Mouse (Mus musculus) limb, embryonic 10.5 days (tissue): ENCODE data around the gene Dyrk1b. TPM values are rescaled to one million over a fixed set of nuclear protein-coding genes. Genes with fewer than 3 reads are reported as not detected.
"Not testable (repeated sequence)": the region's sequence is repeated elsewhere in the genome, so short reads cannot be mapped to it uniquely, and the experiment has no call there.

Experiments
- DNase-seq: peaks from one replicate; pipeline ENCODE4 v3.0.0-alpha.2; 2017; ENCODE audit warnings: low spot score
- H3K27ac ChIP-seq: fragments of 300-500 bp; sonication (generic); 2 replicates; pipeline ENCODE4 v1.5.1; 2016; ENCODE audit warnings: mild to moderate bottlenecking
- H3K27me3 ChIP-seq: fragments of 300-500 bp; sonication (generic); 2 replicates; pipeline ENCODE4 v1.6.1; 2016; ENCODE audit warnings: low read depth, mild to moderate bottlenecking; ENCODE audit not compliant: poor library complexity, severe bottlenecking
- H3K36me3 ChIP-seq: fragments of 300-500 bp; sonication (generic); 2 replicates; pipeline ENCODE4 v1.6.1; 2016; ENCODE audit warnings: mild to moderate bottlenecking, moderate library complexity
- H3K4me1 ChIP-seq: fragments of 300-500 bp; sonication (generic); 2 replicates; pipeline ENCODE4 v1.6.1; 2016
- H3K4me3 ChIP-seq: fragments of 300-500 bp; sonication (generic); 2 replicates; pipeline ENCODE4 v1.5.1; 2016; ENCODE audit warnings: mild to moderate bottlenecking, moderate library complexity
- H3K9me3 ChIP-seq: fragments of 300-500 bp; sonication (generic); replicated peaks from 2 replicates; pipeline ENCODE4 v1.6.1; 2016; ENCODE audit warnings: mild to moderate bottlenecking
- WGBS: fragments of 180-500 bp; shearing (Covaris S2); methylation state at CpG from one replicate; pipeline ENCODE4 v1.1.7; 2016; 5-methylcytosine and 5-hydroxymethylcytosine counted together
- polyA plus RNA-seq: library from polyadenylated mRNA; unstranded; fragments of >200 nt; fragmentation: Nextera tagmentation; extraction: Ambion mirVana; gene quantifications from 2 replicates; pipeline ENCODE4 v1.2.1, GENCODE M21; 2016

Gene Dyrk1b
- polyA plus RNA-seq, 1 experiment from 2014 or later, result 21.0 TPM

DNA sequence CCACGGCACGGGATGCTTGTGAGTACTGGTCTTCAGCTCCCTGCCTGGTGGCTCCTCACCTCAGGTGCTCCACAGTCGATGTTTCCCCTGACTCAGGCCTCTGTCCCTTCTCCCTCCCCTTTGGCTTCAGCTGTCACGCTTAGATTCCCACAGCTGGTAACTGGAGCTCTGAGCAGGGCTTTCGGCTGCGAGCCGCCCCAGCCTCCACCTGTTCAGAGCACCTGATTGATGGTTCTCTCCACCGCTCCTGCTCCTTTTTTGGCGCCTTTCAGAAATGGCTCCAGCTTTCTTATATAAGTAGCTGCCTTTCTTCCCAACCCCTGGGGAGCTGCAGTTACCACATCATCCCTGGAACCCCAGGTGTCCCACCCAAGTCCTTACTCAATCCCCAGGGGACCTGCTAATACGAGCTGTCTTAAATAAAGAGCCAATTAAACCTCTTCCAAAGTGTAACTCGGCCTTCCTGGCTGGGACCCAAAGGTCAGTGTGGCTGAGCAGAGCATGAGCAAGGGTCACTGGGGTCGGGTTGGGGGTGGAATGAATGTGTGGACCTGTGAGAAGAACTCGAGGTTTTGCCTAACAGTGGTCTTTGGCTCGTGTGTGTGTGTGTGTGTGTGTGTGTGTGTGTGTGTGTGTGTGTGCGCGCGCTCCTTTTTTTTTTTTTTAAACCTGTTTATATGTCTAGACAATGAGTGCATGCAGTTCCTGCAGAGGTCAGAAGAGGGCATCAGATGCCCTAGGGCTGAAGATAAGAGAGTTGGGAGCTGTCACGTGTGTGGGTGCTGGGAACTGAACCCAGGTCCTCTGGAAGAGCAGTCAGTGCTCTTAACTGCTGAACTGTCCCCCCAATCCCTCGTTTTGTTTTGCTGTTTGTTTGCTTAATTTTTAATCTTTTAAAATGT, 24.2 kb downstream of the Dyrk1b start:
- Histone ChIP-seq H3K27me3 (no peaks in the 10 kb centered on the region), H3K4me1 (peaks cover 7% of the 10 kb centered on the region; the same call in 1 of the 2 replicates), H3K4me3 (no peak overlapping the region), H3K9me3 (no peaks in the 10 kb centered on the region), H3K27ac (no peak overlapping the region), H3K36me3 (peaks cover 10% of the 10 kb centered on the region)
- no peak for DNase-seq
- WGBS, result 60% methylated on average over 19 of the region's 19 CpGs

DNA sequence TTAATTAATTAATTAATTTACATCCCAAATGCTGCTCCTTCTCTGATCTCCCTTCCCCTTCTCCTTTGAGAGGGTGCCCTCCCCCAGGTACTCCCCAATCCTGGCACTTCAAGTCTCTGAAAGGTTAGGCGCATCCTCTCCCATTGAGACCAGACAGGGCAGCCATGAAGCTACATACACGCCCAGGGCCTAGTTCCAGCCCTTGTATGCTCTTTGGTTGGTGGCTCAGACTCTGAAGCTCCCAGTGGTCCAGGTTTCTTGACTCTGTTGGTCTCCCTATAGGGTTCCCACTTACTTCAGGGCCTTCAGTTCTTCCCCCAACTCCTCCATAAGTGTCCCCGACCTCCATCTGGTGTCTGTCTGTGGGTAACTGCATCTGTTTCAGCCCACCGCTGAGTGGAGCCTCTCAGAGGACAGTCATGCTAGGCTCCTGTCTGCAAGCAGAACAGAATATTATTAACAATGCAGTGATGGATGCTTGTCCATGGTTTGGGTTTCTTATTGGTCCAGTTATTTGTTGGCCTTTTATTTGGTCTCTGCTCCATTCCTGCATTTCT, 26.9 kb downstream of the Dyrk1b start:
- WGBS, result 73% methylated on average over 4 of the region's 4 CpGs
- Histone ChIP-seq H3K36me3 (no peaks in the 10 kb centered on the region), H3K9me3 (no peaks in the 10 kb centered on the region), H3K27me3 (no peaks in the 10 kb centered on the region), H3K4me3 (no peak overlapping the region), H3K4me1 (peaks cover 7% of the 10 kb centered on the region; the same call in 1 of the 2 replicates), H3K27ac (no peak overlapping the region)
- no peak for DNase-seq

DNA sequence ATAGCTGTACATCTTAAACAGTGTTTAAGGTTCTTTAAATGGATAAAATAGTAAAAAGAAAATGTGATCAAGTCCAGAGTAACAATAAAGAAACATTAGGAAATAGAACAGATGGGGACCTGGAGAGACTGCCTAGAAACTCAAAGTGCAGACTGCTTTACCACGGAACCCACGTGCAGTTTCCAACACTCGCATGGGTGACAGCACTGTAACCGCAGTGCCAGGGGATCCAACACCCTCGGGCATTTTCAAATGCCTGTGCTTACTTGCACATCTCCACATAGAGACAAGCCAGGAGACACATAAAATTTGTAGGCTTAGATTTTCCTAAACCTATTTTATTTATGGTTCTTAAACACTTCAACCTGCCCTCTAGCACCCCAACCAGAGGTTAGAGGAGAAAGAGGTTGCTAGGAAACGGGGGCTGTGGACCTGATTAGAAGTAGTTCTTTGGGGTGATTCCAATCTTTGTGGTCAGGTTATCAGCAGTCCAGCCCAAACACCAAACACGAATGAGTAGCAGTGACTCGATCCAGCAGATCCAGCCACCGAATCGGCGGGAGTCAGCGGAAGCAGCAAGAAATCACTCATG, 29.2 kb downstream of the Dyrk1b start:
- H3K4me3 ChIP-seq, result peak overlapping the region; percentile 38
- no peaks in the 10 kb centered on the region for H3K27me3 ChIP-seq
- H3K27ac ChIP-seq, result peak overlapping the region; percentile 66
- WGBS, result 47% methylated on average over 12 of the region's 12 CpGs
- 0 out of 2 replicates have a peak, but pooled peaks cover 1% of the 10 kb centered on the region for H3K4me1 ChIP-seq
- no peaks in the 10 kb centered on the region for H3K9me3 ChIP-seq
- DNase-seq, result no peak
- H3K36me3 ChIP-seq, result no peaks in the 10 kb centered on the region

DNA sequence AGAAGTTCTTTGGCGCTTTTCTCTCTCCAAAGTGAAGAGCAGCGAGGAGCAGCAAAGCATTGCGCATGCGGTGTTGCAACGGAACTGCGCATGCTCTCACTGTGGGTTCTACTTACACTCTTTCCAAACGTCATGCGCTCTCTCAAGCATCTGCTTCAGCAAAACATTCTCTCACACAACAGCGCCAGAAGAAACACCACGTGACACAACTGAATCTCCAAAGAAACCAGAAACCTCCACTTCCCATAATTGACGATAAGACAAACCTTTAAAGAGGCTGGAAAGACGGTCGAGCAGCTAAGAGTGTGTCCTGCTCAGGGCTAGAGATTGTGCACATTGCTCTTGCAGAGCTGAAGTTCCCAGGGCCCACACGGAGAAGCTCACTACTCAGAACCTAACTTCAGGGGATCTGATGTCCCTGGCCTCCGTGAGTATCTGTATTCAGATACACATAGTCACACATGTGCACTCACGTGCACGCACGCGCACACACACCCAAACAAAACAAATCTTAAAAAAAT, 29.8 kb downstream of the Dyrk1b start:
- Histone ChIP-seq H3K4me3 (peak overlapping the region; percentile 38), H3K9me3 (no peaks in the 10 kb centered on the region), H3K27ac (peak overlapping the region; percentile 66), H3K36me3 (no peaks in the 10 kb centered on the region), H3K4me1 (no peaks in the 10 kb centered on the region), H3K27me3 (no peaks in the 10 kb centered on the region)
- 50% methylated on average over 19 of the region's 19 CpGs for WGBS
- DNase-seq, result peak; percentile 60

DNA sequence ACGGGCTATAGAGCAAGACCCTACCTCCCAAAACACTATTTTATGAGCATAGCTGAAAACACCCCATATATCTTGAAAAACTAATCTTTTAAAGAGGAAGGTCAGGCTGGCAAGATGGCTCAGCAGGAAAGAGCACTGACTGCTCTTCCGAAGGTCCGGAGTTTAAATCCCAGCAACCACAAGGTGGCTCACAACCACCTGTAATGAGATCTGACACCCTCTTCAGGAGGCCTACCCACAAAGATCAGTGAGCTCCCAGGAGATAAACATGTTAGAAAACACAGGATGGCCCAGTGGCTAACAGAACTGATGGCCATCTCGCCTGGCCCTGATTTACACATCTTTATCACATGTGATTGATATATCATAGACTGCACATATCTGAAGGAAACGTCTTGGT, 31.5 kb downstream of the Dyrk1b start:
- Histone ChIP-seq H3K9me3 (no peaks in the 10 kb centered on the region), H3K4me1 (no peaks in the 10 kb centered on the region), H3K36me3 (no peaks in the 10 kb centered on the region), H3K27ac (no peak overlapping the region), H3K4me3 (no peak overlapping the region), H3K27me3 (no peaks in the 10 kb centered on the region)
- no peak for DNase-seq
- WGBS, result 47% methylated on average over 5 of the region's 5 CpGs

DNA sequence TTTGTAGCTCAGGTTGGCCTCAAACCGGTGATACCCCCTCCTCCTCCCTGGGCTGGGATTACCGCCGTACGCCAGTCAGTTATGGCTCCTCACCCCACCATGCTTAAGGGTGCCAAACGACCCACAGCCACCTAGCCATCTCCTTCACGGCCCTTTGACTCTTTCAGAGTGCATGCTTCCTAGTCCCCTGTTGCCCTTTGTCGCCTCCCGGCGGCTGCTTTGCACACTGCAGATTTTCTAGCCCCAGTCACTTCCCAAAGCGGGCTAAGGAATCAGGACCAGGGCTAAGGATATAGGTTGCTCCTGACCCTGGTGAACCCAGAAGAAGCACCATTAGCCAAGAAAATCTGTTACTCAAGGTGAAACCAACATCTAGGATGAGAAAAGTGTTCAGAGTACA, 34.9 kb downstream of the Dyrk1b start:
- WGBS, result 34% methylated on average over 10 of the region's 10 CpGs
- Histone ChIP-seq H3K4me1 (no peaks in the 10 kb centered on the region), H3K9me3 (no peaks in the 10 kb centered on the region), H3K36me3 (no peaks in the 10 kb centered on the region), H3K27ac (no peak overlapping the region), H3K4me3 (no peak overlapping the region), H3K27me3 (no peaks in the 10 kb centered on the region)
- peak; percentile 63 for DNase-seq

DNA sequence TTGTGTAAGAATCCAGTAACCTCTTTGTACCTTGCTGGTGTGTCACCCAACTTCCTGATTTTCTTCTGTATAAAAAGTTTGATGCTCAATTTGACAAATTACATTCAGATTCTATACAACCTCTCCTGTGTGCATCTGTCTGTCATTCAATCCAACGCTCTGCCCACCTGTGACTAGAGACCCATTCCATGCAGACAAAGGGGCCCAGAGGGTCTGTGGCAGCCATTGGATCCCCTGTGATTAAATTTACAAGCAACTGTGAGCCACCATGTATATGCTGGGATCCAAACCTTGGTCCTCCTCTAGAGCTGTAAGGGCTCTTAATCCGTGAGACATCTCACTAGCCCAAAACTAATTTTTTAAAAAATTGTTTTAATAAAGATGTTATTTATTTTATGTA, 36.7 kb downstream of the Dyrk1b start:
- 89% methylated on average over 2 of the region's 2 CpGs for WGBS
- H3K27ac ChIP-seq, H3K36me3 ChIP-seq, H3K27me3 ChIP-seq, H3K4me3 ChIP-seq, H3K9me3 ChIP-seq, H3K4me1 ChIP-seq: not testable (repeated sequence)
- DNase-seq, result peak; percentile 4

DNA sequence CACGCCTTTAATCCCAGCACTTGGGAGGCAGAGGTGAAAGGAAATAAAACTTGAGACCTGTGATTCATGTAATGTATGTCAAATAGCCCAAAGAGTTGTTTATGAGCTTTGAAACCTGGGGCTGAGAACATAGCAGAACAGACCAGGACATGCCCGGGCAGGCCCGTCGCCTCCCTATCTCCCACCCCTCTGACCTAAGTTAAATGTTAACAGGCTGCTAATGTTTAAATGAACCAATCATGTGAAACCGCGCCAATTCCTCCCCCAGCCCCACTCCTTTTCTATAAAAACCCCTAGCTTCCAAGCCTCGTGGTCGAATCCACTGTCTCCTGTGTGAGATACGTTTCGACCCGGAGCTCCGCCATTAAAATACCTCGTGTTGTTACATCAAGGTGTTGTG, 38.5 kb downstream of the Dyrk1b start:
- H3K9me3 ChIP-seq, H3K36me3 ChIP-seq, DNase-seq, H3K27me3 ChIP-seq, H3K27ac ChIP-seq, H3K4me3 ChIP-seq, H3K4me1 ChIP-seq: not testable (repeated sequence)
- WGBS, result 85% methylated on average over 12 of the region's 13 CpGs

DNA sequence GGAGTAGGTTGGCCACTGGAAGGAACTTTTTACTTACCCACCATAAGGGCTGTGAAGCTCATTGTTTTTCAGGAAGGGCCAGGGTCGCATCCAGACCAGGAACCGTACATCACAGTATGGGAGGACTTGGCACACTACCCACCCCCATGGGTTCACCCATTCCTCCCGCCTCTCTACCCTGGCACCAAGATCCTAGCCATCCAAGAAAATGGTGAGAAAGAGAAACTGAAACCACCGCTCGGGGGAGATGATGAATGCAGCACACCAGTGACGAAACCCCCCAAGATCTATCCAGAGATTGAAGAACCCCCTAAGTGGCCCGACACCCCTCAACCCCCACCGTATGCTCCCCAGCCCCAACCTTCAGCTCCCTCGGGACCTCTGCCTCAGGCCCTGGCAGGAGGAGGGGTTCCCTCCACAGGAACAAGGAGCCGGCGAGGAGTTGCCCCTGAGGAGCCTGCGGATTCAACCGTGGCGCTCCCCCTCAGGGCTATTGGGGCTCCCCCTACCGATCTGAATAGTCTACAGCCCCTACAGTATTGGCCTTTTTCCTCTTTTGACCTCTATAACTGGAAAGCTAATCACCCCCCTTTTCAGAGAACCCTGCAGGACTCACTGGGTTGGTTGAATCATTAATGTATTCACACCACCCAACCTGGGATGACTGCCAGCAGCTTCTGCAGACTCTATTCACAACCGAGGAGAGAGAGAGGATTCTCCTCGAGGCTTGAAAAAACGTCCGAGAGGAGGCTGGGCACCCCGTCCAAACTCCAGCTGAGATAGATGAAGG, 39.9 kb downstream of the Dyrk1b start:
- not testable (repeated sequence) for H3K9me3 ChIP-seq, DNase-seq, H3K36me3 ChIP-seq, H3K27me3 ChIP-seq, H3K4me1 ChIP-seq, H3K4me3 ChIP-seq, H3K27ac ChIP-seq
- 92% methylated on average over 20 of the region's 20 CpGs for WGBS

DNA sequence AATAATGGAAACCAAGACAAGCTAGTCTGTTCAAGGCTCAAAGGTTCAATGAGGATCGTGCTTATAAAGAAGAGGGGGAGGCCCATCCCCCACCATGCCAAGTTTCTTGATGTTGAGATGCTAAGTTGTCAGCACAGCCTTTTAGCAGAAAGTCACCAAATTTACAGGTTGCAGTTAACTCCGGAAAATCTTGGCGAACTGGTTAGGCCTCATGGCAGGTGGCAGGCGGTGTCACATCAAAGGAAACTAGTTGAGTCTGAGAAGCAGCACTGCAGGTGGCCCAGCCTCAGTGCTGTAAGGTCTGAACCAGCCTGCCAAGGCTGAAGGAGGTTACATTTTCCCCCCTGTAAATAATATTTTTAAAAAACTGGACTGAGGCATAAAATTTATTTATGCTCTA, 47.6 kb downstream of the Dyrk1b start:
- not testable (repeated sequence) for H3K27ac ChIP-seq, H3K4me1 ChIP-seq
- WGBS, result 77% methylated on average over 4 of the region's 4 CpGs

DNA sequence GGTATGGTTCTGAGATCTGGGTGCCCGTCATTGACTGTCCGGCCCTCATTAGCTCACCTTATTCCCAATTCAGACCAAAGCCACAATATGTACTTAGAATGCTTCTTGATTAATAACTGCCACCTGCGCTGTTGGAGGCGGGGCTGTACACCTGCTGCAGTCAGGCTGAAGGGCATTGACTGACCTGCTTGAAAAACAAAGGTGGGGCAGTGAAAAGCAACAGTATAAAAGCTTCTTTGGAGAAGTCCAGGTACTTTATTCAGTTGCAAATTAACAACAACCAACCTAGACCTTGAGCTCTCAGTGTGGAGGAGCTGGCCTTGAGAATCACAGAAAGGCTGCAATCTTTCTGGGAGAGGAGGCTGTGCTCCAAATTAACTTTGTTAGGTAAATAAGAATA, 48.2 kb downstream of the Dyrk1b start:
- H3K36me3 ChIP-seq, H3K27ac ChIP-seq, H3K27me3 ChIP-seq, DNase-seq, H3K4me3 ChIP-seq, H3K9me3 ChIP-seq, H3K4me1 ChIP-seq: not testable (repeated sequence)
- 92% methylated on average over 4 of the region's 4 CpGs for WGBS

More for the DNA sequence above, 47.6 kb downstream of the Dyrk1b start:
- not testable (repeated sequence) for H3K9me3 ChIP-seq, H3K4me3 ChIP-seq, DNase-seq, H3K36me3 ChIP-seq, H3K27me3 ChIP-seq
